Mouse (Mus musculus) testis, postnatal 10 days (tissue): ENCODE results near the gene Nt5dc2.

ENCODE experiments used
- DNase-seq: peaks from one replicate; pipeline ENCODE4 v3.0.0; 2021; ENCODE audit warnings: low spot score

Gene Nt5dc2

GRCm38 (mm10) chr14:31130236-31131220 lies at the start of gene Nt5dc2:
Gene Nt5dc2 (plus strand): TSS chr14:31131053.
- DNase-seq: peak; percentile 91

DNA sequence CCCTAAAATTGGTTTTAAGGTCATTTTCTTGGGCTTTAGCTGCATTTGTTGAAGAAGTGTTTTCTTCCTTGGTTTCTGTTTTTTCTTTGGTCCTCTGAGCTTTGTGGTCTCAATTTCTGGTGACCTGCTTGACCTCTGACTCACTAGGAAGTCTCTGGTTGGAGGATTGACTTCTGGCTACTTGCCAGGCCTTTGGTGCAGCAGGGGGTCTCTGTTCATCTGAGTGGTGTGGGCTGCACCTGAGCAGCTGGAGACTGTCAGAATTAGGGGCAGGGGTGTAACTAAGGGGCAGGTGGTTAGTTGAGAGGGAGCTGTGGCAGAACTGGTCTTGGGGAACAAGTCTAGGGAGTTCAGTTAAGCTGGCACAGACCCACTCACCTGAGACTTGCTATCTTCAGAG lies 49.7 kb upstream of the Nt5dc2 start:
- no peak for DNase-seq

DNA sequence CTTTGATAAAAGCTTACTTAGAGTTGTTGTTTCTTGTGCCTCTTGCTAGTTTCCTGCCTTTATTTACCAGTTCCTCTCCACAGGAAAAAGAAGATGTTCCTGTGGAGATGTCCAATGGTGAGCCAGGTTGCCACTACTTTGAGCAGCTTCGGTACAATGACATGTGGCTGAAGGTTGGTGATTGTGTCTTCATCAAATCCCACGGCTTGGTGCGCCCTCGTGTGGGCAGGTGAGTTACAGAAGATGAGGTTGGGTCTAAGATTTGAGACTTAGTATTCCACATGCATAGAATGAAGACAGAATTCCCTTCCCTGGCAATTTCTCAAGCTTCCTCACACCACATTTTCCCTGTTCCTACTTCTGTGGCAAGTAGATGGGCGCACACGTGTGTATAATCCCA lies 43.4 kb upstream of the Nt5dc2 start:
- no peak for DNase-seq

DNA sequence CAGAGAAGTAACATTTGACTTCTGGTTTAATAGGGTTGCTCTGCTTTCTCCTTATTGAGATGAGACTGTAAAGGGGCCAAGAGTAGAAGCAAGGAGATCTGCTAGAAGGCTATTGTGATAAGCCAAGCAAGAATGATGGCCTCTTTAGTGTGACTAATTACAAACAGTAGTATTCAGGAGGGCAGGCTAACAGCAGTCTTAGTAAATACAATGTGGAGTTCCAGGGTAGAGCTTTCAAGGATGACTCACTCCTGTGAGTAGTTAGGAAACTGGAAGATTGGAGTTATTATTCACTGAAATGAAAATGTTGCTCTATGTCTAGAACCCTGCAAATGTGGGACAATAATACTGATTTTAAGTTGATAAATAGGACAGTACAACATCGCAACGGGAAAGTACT lies 42.3 kb upstream of the Nt5dc2 start:
- DNase-seq: no peak

DNA sequence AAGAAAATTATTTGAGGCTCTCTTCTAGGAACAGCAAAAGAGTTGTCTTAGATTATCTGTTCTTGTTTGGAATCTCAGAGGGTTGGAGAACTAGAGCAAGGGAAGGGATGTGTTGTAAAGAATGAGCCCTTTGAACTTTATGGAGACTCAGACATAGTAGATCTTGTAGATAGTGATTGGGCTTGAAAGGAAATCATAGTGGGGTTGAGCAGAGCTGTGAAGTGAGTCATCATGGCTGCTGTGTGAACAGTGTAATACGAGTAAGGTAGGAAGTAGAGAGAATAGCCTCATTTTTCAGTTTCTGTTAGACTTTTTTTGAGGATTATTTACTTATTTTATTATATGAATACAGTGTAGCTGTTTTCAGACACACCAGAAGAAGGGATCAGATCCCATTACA lies 40.9 kb upstream of the Nt5dc2 start:
- no peak for DNase-seq

- DNase-seq: no peak
These were observed 25.7 kb upstream of the Nt5dc2 start for GRCm38 (mm10) chr14:31105156-31105555.

- DNase-seq: no peak
These were observed 20.2 kb upstream of the Nt5dc2 start for GRCm38 (mm10) chr14:31110613-31111012.

DNA sequence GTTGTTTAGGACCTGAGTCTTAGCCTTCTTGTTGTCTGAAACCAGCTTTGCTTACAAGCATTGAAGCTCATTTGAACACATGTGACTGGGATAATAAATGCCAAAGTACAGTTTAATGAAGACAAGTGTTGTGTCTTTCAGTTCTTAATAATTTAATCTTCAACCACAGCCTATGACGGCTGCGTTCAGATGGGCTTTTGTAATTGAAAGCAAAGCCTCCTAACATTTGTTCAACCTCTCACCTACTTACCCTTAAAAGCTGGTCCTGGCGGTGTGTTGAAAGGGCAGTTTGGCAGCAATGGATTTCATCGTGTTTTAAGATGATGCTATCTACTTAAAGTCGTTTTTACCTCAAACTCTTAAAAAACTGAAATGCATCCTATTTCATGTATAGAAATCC lies 18.7 kb upstream of the Nt5dc2 start:
- no peak for DNase-seq

- no peak for DNase-seq
These were observed 16.8 kb upstream of the Nt5dc2 start for GRCm38 (mm10) chr14:31114011-31114410.

DNA sequence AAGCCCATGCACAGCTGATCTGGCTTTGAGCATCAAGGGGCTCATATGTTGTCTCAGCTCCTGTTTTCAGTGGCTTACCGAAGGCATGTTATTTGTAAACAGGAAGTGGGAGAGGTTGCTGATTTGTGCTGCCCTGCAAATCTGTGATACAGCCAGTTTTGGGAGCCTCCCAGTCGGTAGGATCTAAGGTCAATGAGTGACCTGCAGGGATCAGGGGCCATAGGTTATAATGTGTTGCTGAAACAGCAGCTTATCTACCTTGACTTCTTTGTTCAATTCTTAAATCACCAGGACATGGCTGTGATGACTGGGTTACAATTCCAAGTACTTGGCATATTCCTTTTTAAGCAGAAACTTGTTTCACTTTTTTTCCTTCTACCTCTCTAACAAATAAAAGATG lies 15.3 kb upstream of the Nt5dc2 start:
- no peak for DNase-seq

DNA sequence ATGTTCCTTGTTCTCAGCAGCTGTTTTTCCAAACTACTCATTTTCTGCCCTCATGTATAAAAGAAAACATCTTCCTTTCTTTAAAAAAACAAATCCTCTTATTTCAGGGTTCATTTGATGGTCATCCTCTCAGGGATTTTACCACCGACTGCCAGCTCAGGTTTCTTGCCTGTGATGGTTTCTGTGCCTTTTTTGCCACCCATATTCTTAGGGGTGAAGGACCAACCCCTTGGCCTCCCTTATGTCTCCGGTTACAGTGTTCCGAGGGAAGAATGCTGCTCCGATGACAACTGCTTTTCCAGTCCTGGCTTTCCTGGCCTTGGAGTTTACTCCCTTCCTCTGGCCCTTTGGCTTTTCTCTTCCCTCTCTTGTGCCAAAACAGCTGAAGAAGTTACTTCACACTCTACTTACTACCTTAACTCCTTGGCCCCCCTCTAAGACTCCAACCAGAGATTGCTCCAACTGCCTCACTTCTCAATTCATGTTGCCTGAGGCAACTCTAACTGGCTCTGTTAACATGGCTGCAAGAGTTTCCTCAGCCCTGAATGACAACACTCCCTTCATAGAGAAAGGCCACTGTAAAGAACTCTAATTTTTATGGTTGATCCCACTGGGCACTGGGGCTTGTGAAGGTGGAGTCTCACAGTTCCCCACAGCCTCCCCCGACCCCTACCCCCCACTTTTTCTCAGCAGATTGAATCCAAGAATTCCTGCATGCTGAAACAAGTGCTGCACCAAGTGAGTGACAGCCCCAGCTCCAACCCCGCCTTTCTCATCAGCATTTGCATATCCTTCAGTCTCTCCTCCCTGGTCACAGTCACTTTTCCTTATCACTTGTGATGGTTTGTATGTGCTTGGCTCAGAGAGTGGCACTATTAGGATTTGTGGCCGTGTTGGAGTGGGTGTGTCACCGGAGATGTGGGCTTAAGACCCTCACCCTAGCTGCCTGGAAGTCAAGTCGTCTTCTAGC lies 5.5 kb upstream of the Nt5dc2 start:
- DNase-seq: no peak

- no peak for DNase-seq
These were observed 4.0 kb upstream of the Nt5dc2 start for GRCm38 (mm10) chr14:31126826-31127225.

- peak; percentile 65 for DNase-seq
These were observed 2.6 kb upstream of the Nt5dc2 start for GRCm38 (mm10) chr14:31128101-31128825.

GRCm38 (mm10) chr14:31128826-31129219 lies 2.0 kb upstream of the Nt5dc2 start, which contains the start of gene Smim4:
Gene Smim4 (minus strand): TSS chr14:31128956.
- peak; percentile 98 for DNase-seq

DNA sequence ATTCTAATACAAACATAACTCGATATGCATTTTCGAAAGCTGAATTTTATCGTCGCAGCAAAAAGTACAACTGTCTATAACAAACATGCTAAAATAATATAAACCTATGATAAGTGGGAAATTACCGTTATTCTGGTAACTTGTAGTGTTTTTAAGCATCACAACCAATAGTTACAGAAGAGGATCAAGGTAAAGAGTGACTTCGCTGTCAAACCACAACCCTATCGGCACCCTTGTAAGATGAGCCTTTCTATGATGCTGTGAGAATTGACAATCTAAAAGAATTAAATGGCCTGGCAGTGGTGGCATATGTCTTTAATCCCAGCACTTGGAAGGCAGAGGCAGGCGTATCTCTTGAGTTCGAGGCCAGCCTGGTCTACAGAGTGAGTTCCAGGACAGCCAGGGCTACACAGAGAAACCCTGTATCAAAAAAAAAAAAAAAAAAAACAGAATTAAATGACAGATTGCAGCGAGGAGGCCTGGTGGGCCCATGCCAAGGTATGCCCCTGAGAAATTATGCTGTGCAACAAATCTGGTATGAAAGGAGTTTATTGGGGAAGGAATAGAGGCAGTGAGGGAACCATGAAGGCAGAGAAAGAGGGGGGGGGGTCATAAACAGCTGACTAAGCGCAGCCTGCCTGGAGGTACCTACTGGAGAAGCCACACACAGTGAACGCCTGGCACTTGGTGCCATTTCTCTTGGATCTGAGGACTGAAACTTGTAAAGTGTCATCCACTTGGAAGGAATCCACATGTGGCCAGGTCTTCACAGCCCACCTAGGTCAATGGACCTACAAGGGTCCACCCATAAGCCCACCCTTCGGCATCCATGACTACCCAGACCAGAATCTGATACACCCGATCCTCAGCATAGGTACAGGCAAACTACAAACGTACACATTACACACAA lies 1.3 kb upstream of the Nt5dc2 start:
- DNase-seq: peak; percentile 41

GRCm38 (mm10) chr14:31131272-31131821 lies 494 bp downstream of the Nt5dc2 start:
- peak; percentile 53 for DNase-seq

- DNase-seq: peak; percentile 66
These were observed 1.2 kb downstream of the Nt5dc2 start for GRCm38 (mm10) chr14:31132031-31132430.

DNA sequence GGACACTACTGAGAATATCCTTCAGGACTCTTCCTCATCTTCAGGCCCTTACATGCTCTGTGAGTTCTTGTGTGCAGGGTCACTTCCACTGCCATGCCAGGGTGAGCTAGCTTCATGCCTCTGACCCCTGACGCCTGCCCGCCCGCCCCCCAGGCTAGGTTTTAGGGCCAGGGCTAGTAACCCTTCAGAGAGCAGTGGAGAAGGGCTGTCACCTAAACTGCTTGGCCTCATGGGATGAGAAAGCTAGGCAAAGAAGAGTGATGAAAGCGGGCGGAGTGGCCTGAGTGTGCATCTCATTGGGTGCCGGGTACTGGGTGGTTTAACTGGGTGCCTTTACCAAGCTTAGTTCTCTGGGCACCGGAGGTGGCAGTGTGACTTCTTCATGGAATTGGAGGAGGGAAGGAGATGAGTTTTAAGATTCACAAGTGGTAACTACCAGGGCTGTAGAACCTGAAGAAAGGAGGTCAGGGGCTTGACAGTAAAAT lies 1.7 kb downstream of the Nt5dc2 start:
- DNase-seq: peak; percentile 26

DNA sequence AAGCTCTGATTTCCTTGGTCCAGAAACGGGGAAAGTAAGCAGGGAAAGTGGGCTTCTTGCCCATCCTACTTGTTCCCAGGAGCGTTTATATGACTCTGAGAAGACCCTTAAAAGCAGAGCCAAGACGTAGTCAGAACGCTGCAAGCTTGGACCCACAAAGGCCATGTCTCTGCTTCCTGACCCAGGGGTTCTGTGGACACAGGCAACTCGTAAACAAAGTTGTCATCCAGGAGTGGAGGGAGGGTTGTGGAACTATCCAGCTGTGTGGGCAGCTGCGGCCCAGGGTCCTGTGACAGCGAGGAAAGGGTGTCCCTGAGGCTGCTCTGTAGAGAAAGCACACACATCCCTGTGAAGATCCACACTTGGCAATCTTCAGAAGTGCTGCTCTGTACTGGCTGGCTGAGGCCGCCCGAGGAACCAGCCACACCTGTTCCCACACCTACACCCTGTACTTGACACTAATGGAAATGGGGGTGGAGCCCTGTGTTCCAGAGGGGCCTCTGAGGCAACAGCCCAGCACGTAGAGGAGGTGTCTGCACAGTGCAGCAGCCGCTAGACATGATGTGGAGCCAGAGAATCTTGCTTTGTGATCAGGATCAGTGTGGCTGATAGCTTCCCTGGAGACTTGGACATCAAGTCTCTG lies 2.3 kb downstream of the Nt5dc2 start:
- DNase-seq: peak; percentile 39
